Mouse (Mus musculus) stomach, embryonic 15.5 days (tissue): ENCODE data around the gene Dnttip1. TPM values are rescaled to one million over a fixed set of nuclear protein-coding genes. Genes with fewer than 3 reads are reported as not detected.

Source experiments
- ATAC-seq: fragments of 200-750 bp; cut with Nextera tagmentation; 2 replicates; pipeline ENCODE4 v1.8.0; 2017; ENCODE audit warnings: low read depth, moderate number of reproducible peaks, moderate TSS enrichment; ENCODE audit not compliant: insufficient read depth, low FRiP score
- H3K27ac ChIP-seq: fragments of 300-500 bp; sonication (generic); 2 replicates; pipeline ENCODE4 v1.5.1; 2015; ENCODE audit warnings: mild to moderate bottlenecking, inconsistent platforms
- H3K27me3 ChIP-seq: fragments of 300-500 bp; sonication (generic); replicated peaks from 2 replicates; pipeline ENCODE4 v1.6.1; 2015; ENCODE audit warnings: inconsistent platforms
- H3K36me3 ChIP-seq: fragments of 300-500 bp; sonication (generic); 2 replicates; pipeline ENCODE4 v1.6.1; 2015; ENCODE audit warnings: inconsistent platforms
- H3K4me1 ChIP-seq: fragments of 300-500 bp; sonication (generic); 2 replicates; pipeline ENCODE4 v1.6.1; 2015; ENCODE audit warnings: inconsistent platforms
- H3K4me2 ChIP-seq: fragments of 300-500 bp; sonication (generic); 2 replicates; pipeline ENCODE4 v1.6.1; 2015; ENCODE audit warnings: mild to moderate bottlenecking, inconsistent platforms
- H3K4me3 ChIP-seq: fragments of 300-500 bp; sonication (generic); replicated peaks from 2 replicates; pipeline ENCODE4 v1.5.1; 2015; ENCODE audit warnings: inconsistent platforms
- H3K9ac ChIP-seq: fragments of 300-500 bp; sonication (generic); 2 replicates; pipeline ENCODE4 v1.6.1; 2015; ENCODE audit warnings: inconsistent platforms
- H3K9me3 ChIP-seq: fragments of 300-500 bp; sonication (generic); 2 replicates; pipeline ENCODE4 v1.6.1; 2016; ENCODE audit warnings: inconsistent platforms
- WGBS: fragments of 180-500 bp; shearing (Covaris S2); methylation state at CpG from one replicate; pipeline ENCODE4 v1.1.7; 2015; 5-methylcytosine and 5-hydroxymethylcytosine counted together
- polyA plus RNA-seq: library from polyadenylated mRNA; unstranded; fragments of >200 nt; fragmentation: Nextera tagmentation; extraction: Ambion mirVana; gene quantifications from 2 replicates; pipeline ENCODE4 v1.2.1, GENCODE M21; 2015

Dnttip1 gene
- polyA plus RNA-seq, 1 experiment from 2014 or later, result 64.7 TPM

DNA sequence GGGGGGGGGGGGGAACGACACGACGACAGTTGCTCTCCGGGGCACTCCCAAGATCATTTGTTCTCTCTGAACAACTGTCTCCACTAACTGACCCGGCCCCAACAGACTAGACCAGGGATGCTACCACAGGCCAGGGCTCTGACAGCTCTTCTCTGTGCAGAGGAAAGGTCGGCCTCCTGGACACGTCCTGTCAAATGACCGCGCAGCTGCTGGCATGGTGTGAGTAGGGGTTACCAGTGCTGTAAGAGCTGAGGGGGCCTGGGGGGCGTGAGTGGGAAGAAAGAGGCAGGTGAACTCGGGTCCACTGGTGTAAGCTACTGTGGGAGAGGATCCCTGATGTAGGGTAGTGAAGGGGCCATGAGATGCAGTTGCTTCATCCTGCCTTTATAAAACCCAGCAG is 12.1 kb downstream of the Dnttip1 start:
- 92% methylated on average over 11 of the region's 11 CpGs for WGBS
- Histone ChIP-seq H3K27ac (no peak overlapping the region), H3K4me2 (no peak overlapping the region), H3K36me3 (peaks cover 78% of the 10 kb centered on the region), H3K4me1 (no peaks in the 10 kb centered on the region), H3K27me3 (no peaks in the 10 kb centered on the region), H3K4me3 (no peak overlapping the region), H3K9me3 (no peaks in the 10 kb centered on the region), H3K9ac (no peak overlapping the region)
- ATAC-seq, result no peak

DNA sequence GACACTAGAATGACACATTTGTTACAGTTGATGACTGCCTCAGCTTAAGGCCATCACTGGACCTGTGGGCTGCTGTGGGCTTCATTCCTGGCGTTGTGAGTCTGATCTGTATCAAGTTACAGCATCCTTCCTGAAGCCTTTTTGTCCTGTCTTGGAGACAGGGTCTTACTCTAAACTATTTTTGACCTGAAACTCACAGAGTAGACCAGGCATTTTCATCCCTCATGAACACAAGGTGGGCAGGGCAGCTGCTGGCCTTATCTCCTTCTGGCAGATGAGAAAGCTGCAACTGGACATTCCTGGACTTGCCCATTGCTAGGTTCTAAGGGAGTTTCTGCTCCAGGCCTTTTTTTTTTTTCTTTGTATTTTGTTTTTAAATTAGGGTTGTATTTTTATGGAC is 12.9 kb downstream of the Dnttip1 start:
- Histone ChIP-seq H3K27me3 (no peaks in the 10 kb centered on the region), H3K4me2 (no peak overlapping the region), H3K9ac (no peak overlapping the region), H3K4me3 (no peak overlapping the region), H3K9me3 (no peaks in the 10 kb centered on the region), H3K27ac (no peak overlapping the region), H3K4me1 (no peaks in the 10 kb centered on the region), H3K36me3 (peaks cover 82% of the 10 kb centered on the region)
- 71% methylated on average over 1 of the region's 1 CpGs for WGBS
- ATAC-seq, result peak; percentile 66; the same call in 1 of the 2 replicates

DNA sequence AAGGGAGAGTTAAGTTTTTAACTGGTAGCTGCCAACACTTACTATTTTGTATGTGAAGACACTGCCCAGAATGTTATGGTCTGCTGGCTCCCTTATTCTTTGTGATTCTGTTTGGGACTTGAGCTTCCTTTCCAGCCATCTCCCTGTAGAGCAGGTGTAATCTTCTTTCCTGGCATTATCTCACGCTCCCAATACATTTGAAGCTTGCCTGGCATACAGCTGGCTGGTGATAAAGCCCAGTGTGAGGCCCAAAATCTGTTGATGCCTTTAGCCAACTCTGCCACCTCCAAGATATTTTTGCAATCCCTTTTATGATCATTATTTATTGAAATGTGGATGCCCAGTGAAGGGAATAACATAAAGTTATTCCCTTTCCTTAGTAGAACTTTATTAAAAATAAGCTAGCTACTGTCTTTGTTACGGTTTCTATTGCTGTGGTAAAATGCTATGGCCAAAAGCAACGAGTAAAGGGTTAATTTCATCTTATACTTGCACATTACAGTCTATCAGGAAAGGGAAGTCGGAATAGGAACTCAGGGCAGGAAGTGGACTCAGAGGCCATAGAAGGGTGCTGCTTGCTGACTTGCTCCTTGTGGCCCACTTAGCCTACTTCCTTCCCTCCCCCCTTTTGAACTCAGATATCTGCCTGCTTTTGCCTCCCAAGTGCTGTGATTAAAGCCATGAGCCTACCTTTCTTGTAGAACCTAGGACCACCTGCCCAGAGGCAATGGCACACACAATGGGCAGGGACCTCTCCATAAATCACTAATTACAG is 14.5 kb downstream of the Dnttip1 start:
- Histone ChIP-seq H3K27ac (no peak overlapping the region), H3K27me3 (no peaks in the 10 kb centered on the region), H3K36me3 (peaks cover 78% of the 10 kb centered on the region), H3K4me3 (no peak overlapping the region), H3K4me1 (no peaks in the 10 kb centered on the region), H3K9ac (no peak overlapping the region), H3K9me3 (no peaks in the 10 kb centered on the region), H3K4me2 (no peak overlapping the region)
- 69% methylated on average over 4 of the region's 4 CpGs for WGBS
- ATAC-seq, result peak; percentile 63; the same call in 1 of the 2 replicates

DNA sequence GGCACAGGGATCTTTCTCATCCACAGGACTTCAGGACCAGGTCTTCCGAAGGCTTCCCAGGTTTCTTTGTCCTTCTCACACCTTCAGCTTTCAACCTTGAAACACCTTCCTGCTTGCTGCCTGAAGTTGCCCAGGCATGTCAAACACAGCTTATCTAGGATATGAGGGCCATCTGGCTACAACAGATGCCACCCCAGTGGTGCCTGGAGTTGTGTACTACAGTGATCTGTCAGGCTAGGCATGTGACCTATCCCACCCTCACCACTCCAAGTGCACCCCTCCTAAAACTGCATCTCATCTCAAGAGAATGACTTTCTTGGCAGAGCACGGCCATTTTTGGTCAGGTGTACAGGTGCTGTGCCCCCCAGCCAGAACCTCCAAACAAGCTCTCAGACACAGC is 15.7 kb downstream of the Dnttip1 start:
- ATAC-seq, result peak; percentile 90
- no peak overlapping the region for H3K4me3 ChIP-seq
- no peaks in the 10 kb centered on the region for H3K9me3 ChIP-seq
- no peaks in the 10 kb centered on the region for H3K4me1 ChIP-seq
- peaks cover 76% of the 10 kb centered on the region for H3K36me3 ChIP-seq
- H3K9ac ChIP-seq, result no peak overlapping the region
- WGBS, result 91% methylated on average over 2 of the region's 2 CpGs
- no peak overlapping the region for H3K27ac ChIP-seq
- no peak overlapping the region for H3K4me2 ChIP-seq
- H3K27me3 ChIP-seq, result no peaks in the 10 kb centered on the region

DNA sequence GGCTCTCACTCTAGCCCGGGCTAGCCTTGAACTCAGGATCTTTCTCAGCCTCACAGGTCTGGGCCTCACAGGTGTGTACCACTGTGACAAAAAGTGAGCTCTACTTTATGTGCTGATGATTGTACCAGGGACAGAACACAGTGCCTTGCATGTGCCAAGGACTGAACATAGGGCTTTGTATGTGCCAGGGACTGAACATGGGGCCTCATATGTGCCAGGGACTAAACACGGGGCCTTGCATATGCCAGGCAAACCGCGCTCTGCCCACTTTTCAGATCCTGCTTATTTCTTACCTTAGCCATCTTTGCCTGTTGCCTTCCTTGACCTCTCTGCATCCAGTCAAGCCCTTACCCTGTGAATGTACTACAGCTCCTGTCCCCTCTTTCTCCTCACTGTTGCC is 16.2 kb downstream of the Dnttip1 start:
- H3K9ac ChIP-seq, result no peak overlapping the region
- H3K4me1 ChIP-seq, result no peaks in the 10 kb centered on the region
- H3K9me3 ChIP-seq, result no peaks in the 10 kb centered on the region
- no peak overlapping the region for H3K4me3 ChIP-seq
- H3K36me3 ChIP-seq, result peaks cover 71% of the 10 kb centered on the region
- H3K4me2 ChIP-seq, result no peak overlapping the region
- no peaks in the 10 kb centered on the region for H3K27me3 ChIP-seq
- 92% methylated on average over 4 of the region's 4 CpGs for WGBS
- no peak overlapping the region for H3K27ac ChIP-seq
- ATAC-seq, result no peak

DNA sequence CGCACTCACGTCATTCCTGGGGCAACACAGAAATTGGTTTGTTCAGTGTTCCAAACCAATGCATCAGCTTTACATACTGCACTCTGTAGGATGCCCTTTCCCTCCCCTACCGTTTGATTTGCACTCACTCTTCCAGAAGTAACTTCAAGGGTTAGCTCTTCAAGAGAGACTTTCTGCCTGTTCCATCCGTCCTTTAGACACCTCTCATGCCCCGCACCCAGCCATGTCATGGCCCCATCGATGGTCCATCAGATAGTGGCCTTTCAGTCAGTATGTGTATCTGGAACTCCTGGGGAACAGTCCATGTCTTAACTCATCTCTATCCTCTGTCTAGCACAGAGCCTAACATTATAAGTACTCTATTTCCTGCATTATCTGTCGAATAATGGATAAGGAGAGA is 16.8 kb downstream of the Dnttip1 start:
- ATAC-seq, result no peak
- no peak overlapping the region for H3K4me3 ChIP-seq
- 84% methylated on average over 7 of the region's 7 CpGs for WGBS
- H3K4me1 ChIP-seq, result no peaks in the 10 kb centered on the region
- H3K27me3 ChIP-seq, result no peaks in the 10 kb centered on the region
- H3K27ac ChIP-seq, result no peak overlapping the region
- no peak overlapping the region for H3K9ac ChIP-seq
- no peaks in the 10 kb centered on the region for H3K9me3 ChIP-seq
- H3K36me3 ChIP-seq, result peaks cover 66% of the 10 kb centered on the region
- H3K4me2 ChIP-seq, result no peak overlapping the region

DNA sequence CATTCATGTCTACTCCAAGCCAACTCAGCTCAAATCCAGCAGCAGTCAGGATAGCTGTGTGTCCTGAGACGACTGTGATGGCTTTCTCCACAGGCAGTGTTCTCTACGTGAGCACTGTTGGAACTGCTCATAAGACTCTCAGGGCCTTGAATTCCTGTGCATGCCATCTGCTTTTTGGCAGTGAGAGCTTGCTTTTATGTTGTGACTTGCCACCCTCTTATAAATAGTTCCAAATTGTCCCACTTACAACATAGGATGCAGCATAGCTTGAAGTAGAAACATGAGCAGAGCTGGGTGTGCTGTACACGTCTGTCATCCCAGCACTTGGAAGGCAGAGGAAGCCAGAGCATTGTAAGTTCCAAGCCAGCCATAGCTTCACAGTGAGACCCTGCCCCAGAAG is 20.1 kb downstream of the Dnttip1 start:
- Histone ChIP-seq H3K27me3 (no peaks in the 10 kb centered on the region), H3K36me3 (peaks cover 47% of the 10 kb centered on the region), H3K9me3 (no peaks in the 10 kb centered on the region), H3K4me1 (peaks cover 6% of the 10 kb centered on the region), H3K4me3 (no peak overlapping the region), H3K27ac (no peak overlapping the region), H3K4me2 (no peak overlapping the region), H3K9ac (no peak overlapping the region)
- no peak for ATAC-seq
- WGBS, result 81% methylated on average over 3 of the region's 3 CpGs

DNA sequence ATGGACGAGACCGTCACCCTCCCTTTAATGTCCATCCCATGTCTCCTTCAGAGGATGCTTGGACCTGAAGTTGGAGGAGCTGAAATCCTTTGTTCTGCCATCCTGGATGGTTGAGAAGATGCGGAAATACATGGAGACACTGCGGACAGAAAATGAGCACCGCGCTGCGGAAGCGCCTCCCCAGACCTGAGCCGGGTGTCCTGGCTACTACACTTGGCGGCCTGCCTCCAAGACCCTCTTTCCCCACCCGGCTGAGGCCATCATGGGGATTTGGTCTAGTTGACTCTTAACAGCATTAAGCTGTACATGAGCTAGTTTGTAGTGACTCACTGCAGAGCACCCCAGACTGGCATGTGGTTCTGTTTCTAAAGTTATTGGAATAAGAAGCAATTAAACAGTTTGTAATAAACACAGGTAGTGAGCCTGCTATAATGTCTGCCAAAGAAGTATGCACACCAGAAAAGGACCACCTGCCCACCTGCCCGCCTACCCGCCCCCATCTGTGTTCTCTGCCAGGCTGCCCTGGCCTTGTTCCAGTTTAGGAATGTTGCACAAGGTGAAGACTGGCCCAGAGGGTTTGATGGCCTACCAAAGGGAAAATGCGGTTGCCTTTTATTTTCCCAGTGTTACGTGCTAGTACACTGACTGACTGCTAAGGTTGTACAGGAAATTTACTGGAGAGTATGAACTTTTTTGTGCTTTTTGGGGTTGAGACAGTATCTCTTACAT is 22.2 kb downstream of the Dnttip1 start:
- 0 out of 2 replicates have a peak overlapping the region, but pooled peaks have one; percentile 6 for H3K27ac ChIP-seq
- peaks cover 32% of the 10 kb centered on the region for H3K36me3 ChIP-seq
- H3K4me3 ChIP-seq, result no peak overlapping the region
- H3K9ac ChIP-seq, result no peak overlapping the region
- no peaks in the 10 kb centered on the region for H3K9me3 ChIP-seq
- no peak for ATAC-seq
- no peaks in the 10 kb centered on the region for H3K27me3 ChIP-seq
- H3K4me1 ChIP-seq, result peaks cover 13% of the 10 kb centered on the region
- WGBS, result 91% methylated on average over 15 of the region's 15 CpGs
- H3K4me2 ChIP-seq, result no peak overlapping the region

DNA sequence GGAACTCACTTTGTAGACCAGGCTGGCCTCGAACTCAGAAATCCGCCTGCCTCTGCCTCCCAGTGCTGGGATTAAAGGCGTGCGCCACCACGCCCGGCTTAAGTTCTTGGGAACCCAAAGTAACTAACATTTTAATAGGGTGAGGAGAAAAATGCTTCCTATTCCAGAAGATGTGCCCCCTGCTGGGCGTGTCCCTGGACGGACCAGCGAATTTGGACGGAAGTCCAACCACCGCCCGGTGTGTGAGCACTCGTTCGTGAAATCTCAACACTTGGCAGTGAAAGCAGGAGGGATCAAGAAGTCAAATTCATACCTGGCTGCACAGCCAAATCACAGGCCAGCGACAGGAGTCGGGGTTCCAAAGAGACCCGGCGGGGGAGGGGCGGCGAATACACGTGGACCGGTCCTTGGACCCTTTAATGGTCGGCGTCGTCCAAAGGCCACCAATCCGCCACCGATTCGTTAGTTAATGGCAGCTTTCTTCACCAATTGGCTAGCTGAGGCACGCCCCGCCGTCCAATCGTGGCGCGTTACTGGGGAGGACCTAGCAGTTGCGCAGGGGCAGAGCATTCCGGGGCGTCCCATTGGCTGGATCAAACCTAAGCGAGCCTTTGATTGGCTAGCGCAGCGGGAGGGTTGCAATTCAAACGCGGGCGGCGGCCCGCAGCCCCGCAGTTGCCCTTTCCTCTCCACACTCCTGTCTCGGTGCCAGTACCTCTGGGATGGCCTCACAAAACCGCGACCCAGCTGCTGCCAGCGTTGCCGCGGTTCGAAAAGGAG is 23.7 kb downstream of the Dnttip1 start, which contains the start of gene Ube2c:
Gene Ube2c (plus strand): TSS at position 641 of the 780 bp plus-strand sequence.
- H3K9ac ChIP-seq, result peak within 1 kb of the TSS; percentile 85
- peaks cover 13% of the 10 kb centered on the region for H3K4me1 ChIP-seq
- no peaks in the 10 kb centered on the region for H3K27me3 ChIP-seq
- 2% methylated on average over 53 of the region's 53 CpGs for WGBS
- peak; percentile 99 for ATAC-seq
- peaks cover 23% of the 10 kb centered on the region for H3K36me3 ChIP-seq
- no peaks in the 10 kb centered on the region for H3K9me3 ChIP-seq
- peak within 1 kb of the TSS; percentile 83 for H3K27ac ChIP-seq
- H3K4me3 ChIP-seq, result peak within 1 kb of the TSS; percentile 97
- H3K4me2 ChIP-seq, result peak within 1 kb of the TSS; percentile 88

DNA sequence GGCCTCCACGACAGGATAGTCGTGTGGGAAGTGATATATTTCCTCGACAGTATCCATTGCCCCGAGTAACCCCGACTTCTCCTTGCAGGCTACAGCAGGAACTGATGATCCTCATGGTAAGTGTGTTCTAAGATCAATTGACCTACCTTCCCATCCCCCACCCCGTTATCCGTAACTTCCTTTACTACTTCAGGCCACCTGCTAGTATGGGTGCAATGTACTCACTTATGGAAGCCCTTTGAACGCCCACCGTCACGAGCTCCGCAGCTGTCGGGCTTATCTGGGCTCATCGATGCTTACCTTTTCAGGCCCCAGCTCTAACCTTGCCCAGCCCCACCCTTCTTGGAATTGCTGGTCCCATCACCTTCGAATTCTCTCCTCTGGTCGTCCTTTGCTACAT is 24.5 kb downstream of the Dnttip1 start:
- Histone ChIP-seq H3K4me1 (peaks cover 13% of the 10 kb centered on the region), H3K9me3 (no peaks in the 10 kb centered on the region), H3K9ac (peak overlapping the region; percentile 85), H3K27me3 (no peaks in the 10 kb centered on the region), H3K36me3 (peaks cover 16% of the 10 kb centered on the region), H3K4me2 (peak overlapping the region; percentile 88), H3K27ac (peak overlapping the region; percentile 65), H3K4me3 (peak overlapping the region; percentile 97)
- ATAC-seq, result no peak
- under 1% methylated on average over 15 of the region's 15 CpGs for WGBS

DNA sequence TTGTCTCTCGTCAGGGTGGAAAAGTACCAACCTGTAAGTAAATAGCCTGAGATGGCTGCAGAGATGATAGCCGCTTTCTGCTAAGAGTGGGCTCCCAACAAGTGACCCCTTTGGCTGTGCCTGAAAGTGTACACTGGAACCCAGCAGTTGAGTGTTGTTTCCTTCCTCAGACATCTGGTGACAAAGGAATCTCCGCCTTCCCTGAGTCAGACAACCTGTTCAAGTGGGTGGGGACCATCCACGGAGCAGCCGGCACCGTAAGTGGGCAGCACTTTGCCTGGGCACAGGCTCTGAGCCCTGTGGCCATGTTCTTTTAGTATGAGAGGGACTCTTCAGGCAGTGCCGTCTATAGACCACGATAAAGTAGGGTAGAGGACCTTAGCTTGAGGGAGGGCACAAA is 25.3 kb downstream of the Dnttip1 start:
- H3K27me3 ChIP-seq, result no peaks in the 10 kb centered on the region
- peaks cover 13% of the 10 kb centered on the region for H3K4me1 ChIP-seq
- H3K9me3 ChIP-seq, result no peaks in the 10 kb centered on the region
- H3K4me3 ChIP-seq, result peak overlapping the region; percentile 97
- 63% methylated on average over 8 of the region's 8 CpGs for WGBS
- no peak overlapping the region for H3K27ac ChIP-seq
- 0 out of 2 replicates have a peak overlapping the region, but pooled peaks have one; percentile 85 for H3K9ac ChIP-seq
- ATAC-seq, result no peak
- peak overlapping the region; percentile 88 for H3K4me2 ChIP-seq
- peaks cover 9% of the 10 kb centered on the region; the same call in 1 of the 2 replicates for H3K36me3 ChIP-seq
